35 mouse cellular contexts compared by ENCODE assay signal in genomic region chr12:111021577-111021976, GRCm38 (mm10).
"Had no signal": no experiment of that assay in that cellular context is flagged by ENCODE, and none has a peak within 500 bp of the region (broad histone marks: within the 10 kb centered on the region; RNA-seq: fewer than 3 reads in every experiment).

No protein-coding gene starts in this region.

- H3K27ac ChIP-seq: heart, embryonic 10.5 days; heart, embryonic 13.5 days; heart, embryonic 15.5 days; hindbrain, embryonic 10.5 days; hindbrain, embryonic 12.5 days; hindbrain, embryonic 13.5 days; hindbrain, embryonic 14.5 days; hindbrain, embryonic 15.5 days; hindbrain, postnatal 0 days; intestine, embryonic 15.5 days; kidney, embryonic 15.5 days; kidney, postnatal 0 days; layer of hippocampus, adult 2 months had no signal

- H3K9me3 ChIP-seq: heart, embryonic 10.5 days; heart, embryonic 12.5 days; heart, embryonic 13.5 days; heart, embryonic 15.5 days; hindbrain, embryonic 10.5 days; hindbrain, embryonic 12.5 days; hindbrain, embryonic 13.5 days; hindbrain, embryonic 15.5 days; intestine, embryonic 15.5 days; kidney, embryonic 15.5 days had no signal

- H3K4me3 ChIP-seq: heart, embryonic 10.5 days; heart, embryonic 12.5 days; heart, embryonic 13.5 days; heart, embryonic 15.5 days; hindbrain, embryonic 10.5 days; hindbrain, embryonic 12.5 days; hindbrain, embryonic 13.5 days; hindbrain, embryonic 15.5 days; intestine, embryonic 15.5 days; kidney, embryonic 15.5 days; layer of hippocampus, adult 2 months had no signal

- H3K4me1 ChIP-seq: heart, embryonic 12.5 days; heart, embryonic 13.5 days; heart, embryonic 15.5 days; hindbrain, embryonic 10.5 days; hindbrain, embryonic 12.5 days; hindbrain, embryonic 13.5 days; hindbrain, embryonic 15.5 days; kidney, embryonic 15.5 days had no signal

- H3K4me2 ChIP-seq: heart, embryonic 11.5 days; heart, embryonic 12.5 days; heart, embryonic 13.5 days; heart, embryonic 15.5 days; hindbrain, embryonic 12.5 days; hindbrain, embryonic 13.5 days; hindbrain, embryonic 14.5 days; hindbrain, embryonic 15.5 days; intestine, embryonic 15.5 days; kidney, embryonic 15.5 days had no signal

- ATAC-seq: hindbrain, embryonic 16.5 days; hindbrain, postnatal 0 days; inflammation-experienced regulatory T-cells, adult 6 months; intestine, embryonic 15.5 days; intestine, embryonic 16.5 days; intestine, postnatal 0 days had no signal

- DNase-seq: heart, postnatal 10 days; heart, postnatal 14 days; heart, postnatal 36 days; heart, postnatal 4 days; kidney, adult 11 months; kidney, adult 18-20 months; kidney, adult 2 months; kidney, adult 8-10 months; kidney, adult 9 months; kidney, postnatal 10 days; kidney, postnatal 14 days; kidney, postnatal 25 days; kidney, postnatal 36 days; kidney, postnatal 4 days; layer of hippocampus, adult 9-11 months; layer of hippocampus, postnatal 36 days had no signal

- H3K36me3 ChIP-seq: heart, embryonic 10.5 days; heart, embryonic 12.5 days; heart, embryonic 13.5 days; heart, embryonic 15.5 days; hindbrain, embryonic 10.5 days; hindbrain, embryonic 12.5 days; hindbrain, embryonic 13.5 days; hindbrain, embryonic 15.5 days; intestine, embryonic 15.5 days; kidney, embryonic 15.5 days had no signal

- H3K9ac ChIP-seq: heart, embryonic 12.5 days; heart, embryonic 13.5 days; heart, embryonic 15.5 days; hindbrain, embryonic 12.5 days; hindbrain, embryonic 13.5 days; hindbrain, embryonic 14.5 days; hindbrain, embryonic 15.5 days; intestine, embryonic 15.5 days; kidney, embryonic 15.5 days had no signal

- H3K27me3 ChIP-seq: heart, embryonic 12.5 days; heart, embryonic 13.5 days; heart, embryonic 15.5 days; hindbrain, embryonic 12.5 days; hindbrain, embryonic 13.5 days; hindbrain, embryonic 15.5 days; intestine, embryonic 15.5 days; kidney, embryonic 15.5 days had no signal
